Mouse (Mus musculus) lung, postnatal 36 days (tissue): ENCODE data around the gene Elmod3.
"Not testable (repeated sequence)": the region's sequence is repeated elsewhere in the genome, so short reads cannot be mapped to it uniquely, and the experiment has no call there.

Experiments
- DNase-seq: peaks from one replicate; pipeline ENCODE4 v3.0.0; 2022; ENCODE audit warnings: mixed read lengths

Gene Elmod3

DNA sequence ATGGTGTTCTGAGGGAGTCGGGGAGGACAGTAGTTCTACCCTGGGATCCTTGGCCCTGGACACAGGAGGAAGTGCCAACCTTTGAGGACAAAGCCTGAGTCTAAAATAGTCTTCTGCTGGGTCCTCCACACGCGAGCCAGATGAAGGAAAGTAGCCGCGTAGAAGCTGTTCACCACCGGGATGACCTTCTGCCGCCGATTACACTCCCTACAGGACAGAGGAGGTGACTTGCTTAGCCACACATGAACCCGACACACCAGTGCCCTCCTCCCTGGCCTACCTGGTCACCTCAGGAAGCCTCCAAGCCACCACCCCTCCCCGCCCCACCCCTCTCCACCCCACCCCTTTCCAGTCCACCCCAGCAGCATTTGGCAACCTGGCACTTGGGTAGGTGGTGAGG is 29.5 kb downstream of the Elmod3 start:
- DNase-seq, result no peak

GRCm38 (mm10) chr6:72567508-72567907 is 30.7 kb downstream of the Elmod3 start:
- DNase-seq, result no peak

- DNase-seq, result peak; percentile 96
Observed at GRCm38 (mm10) chr6:72566044-72566443, 32.2 kb downstream of the Elmod3 start.

GRCm38 (mm10) chr6:72565506-72565905 is 32.7 kb downstream of the Elmod3 start:
- DNase-seq, result no peak

- no peak for DNase-seq
Observed at GRCm38 (mm10) chr6:72562894-72563293, 35.3 kb downstream of the Elmod3 start.

- no peak for DNase-seq
Observed at GRCm38 (mm10) chr6:72562486-72562885, 35.7 kb downstream of the Elmod3 start.

GRCm38 (mm10) chr6:72560801-72561200 is 37.4 kb downstream of the Elmod3 start:
- DNase-seq, result peak; percentile 38

GRCm38 (mm10) chr6:72553079-72553412 is 45.2 kb downstream of the Elmod3 start:
- DNase-seq, result no peak

DNA sequence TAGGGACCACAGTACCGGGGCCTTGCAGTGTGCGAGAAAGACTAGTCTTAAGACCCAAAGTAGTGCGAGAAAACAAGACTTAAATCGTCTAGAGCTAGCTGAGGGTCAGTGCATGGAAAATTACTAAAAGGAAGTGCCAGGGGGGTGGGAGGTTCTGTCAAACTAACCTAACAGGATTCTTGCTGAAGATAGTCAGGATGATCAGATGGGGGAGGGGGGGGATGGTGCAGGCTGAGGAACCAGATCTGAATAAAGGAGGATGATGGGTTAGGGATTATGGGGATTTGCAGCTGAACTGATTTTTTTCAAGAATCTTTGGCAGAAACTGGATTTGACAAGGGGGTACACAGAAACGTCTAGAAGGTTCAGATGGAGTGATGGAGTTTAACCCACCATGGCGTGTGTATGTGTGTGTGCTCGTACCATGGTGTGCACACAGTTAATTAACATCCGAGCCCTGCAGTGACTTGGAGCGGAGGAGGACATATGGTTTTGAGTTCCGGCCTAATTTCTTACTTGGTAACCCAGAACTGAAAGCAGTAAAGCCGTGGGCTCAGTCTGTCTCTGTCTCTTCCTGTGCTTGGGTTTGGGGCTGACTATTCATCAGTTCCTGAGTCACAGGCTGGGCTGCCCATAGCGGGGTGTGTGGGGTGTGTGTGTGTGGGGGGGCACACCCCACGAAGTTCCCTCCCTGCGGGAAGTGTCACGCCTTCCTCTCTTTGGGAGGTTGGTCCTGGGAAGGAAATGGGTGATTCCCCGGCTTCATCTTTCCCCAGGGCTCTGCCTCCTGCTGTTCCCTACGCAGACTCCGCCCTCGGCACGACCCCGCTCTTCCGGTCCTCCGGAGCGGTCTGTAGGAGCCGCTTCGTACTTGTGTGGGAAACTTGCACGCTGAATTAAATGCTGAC is 45.8 kb downstream of the Elmod3 start:
- peak; percentile 77 for DNase-seq

DNA sequence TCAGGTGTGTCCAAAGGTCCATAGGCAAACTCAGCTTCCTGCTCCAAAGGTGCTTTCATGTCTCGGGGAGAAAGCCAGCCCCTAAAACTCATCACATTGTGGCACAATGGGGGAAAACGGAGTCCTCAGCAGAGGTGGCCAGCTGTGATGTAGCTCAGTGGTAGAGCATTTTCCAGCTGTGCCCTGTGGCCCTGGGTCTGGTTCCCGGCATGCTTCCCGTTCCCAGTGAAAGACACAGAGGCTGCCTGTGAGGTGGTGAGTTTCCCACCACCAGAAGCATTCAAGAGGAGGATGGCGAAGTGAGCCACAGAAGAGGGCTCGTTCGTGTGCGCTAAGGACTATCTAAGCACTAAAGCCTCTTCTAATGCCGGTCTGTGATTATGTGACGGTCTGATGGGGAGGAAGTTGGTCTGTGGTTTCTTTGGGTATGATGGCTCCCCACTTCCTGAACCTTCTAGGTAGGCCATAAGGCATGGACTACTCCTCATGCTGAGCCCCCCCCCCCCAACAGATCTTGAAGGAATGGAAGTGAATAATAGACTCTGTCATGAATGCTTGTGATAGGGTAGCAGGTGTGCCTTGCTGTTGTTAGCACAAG is 47.6 kb downstream of the Elmod3 start:
- no peak for DNase-seq

DNA sequence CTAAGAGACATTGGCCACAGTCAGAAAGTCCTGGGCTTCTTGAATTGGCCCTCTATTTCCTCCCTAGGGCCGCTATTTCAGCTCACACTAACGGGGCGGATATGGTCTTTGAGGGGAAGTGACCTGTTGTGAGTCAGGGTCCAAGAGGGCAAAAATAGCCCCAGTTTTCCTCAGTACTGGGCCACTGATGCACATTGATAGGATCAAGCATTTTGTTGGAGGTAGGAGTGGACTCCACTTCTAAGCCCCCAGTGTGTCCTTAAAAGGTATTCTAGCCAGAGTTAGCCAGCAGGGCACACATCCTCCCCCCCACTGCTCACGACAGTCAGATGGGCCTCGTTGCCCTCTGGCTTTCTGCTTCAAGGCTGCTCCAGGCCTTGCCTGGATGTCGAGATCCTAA is 48.2 kb downstream of the Elmod3 start:
- no peak for DNase-seq

- DNase-seq, result peak; percentile 69
Observed at GRCm38 (mm10) chr6:72549041-72549580, 49.1 kb downstream of the Elmod3 start.

- no peak for DNase-seq
Observed at GRCm38 (mm10) chr6:72547862-72548261, 50.4 kb downstream of the Elmod3 start.

DNA sequence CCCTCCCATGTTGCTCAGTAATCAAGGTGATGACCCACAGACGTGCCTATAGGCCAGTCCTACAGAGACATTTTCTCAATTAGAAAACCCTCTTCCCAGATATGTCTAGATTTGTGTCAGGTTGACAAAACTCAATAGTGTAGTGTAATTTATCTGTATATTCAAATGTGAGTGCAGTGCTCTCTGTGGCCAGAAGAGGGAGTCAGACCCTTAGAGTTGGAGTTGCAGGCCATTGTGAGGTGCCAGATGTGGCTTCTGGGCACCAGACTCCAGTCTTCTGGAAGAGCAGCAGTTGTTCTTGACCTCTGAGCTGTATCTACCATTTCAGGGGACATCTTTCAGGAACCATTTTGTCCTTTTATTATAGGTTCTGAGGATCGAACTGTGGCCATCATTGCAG is 51.1 kb downstream of the Elmod3 start:
- no peak for DNase-seq

GRCm38 (mm10) chr6:72545377-72545776 is 52.8 kb downstream of the Elmod3 start:
- DNase-seq, result no peak

DNA sequence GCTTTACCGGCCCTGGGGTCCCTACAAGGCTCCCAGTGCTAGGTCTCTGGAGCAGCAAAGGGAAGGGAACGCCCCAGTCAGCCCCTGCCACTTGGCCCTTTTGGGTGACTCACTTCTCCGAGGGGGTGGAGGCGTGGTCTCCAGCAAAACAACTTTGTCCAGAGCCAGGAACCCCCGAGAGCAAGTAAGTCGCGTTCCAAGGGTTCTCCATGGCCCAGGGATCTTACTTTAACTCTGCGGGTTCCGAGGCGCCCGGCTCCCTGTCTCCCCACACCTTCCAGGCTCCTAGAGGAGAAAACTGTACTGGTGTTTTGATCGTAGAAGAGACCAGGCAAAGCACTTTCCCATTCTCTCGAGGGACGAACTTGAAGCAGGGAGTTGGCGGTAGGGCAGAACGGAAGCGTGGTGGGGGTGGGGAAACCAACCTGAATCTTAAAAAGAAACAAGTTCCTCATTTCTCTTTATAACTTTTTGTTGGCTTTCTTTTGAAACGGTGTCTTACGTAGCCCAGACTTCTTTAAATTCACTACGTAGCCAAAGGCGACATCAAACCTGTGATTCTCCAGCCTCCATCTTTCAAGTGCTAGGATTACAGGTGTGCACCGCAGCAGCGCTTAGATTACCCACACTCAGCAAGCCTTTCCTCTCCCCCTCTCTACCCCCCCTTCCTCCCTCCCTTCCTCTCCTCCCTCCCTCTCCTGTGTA is 53.8 kb downstream of the Elmod3 start, which contains the start of gene Capg:
Capg (plus strand) TSS at position 109 of the 705 bp plus-strand sequence.
- DNase-seq, result peak; percentile 76

- no peak for DNase-seq
Observed at GRCm38 (mm10) chr6:72543265-72543850, 54.9 kb downstream of the Elmod3 start.

DNA sequence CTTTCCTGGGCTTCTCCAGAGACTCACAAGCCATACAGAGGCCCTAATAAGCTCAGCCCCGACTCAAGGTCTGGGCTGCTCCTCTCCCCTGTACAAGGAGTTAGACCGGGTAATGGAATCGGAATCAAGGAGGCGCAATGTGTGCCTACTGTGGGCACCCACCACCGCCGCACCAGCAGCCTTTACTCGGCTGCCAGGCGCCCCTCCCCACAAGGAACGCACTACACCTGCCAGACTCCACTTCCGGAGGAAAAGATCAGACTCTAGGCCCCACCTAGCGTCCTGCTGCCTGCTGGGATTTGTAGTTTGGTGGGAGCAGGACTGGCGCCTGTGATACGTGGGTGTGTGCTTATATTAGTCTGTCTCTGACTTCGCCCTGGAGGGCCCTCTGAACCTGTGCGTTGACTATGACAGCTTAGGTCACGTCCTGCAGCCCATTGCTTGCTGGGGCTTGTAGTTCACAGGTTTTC is 59.6 kb downstream of the Elmod3 start:
- peak; percentile 95 for DNase-seq

DNA sequence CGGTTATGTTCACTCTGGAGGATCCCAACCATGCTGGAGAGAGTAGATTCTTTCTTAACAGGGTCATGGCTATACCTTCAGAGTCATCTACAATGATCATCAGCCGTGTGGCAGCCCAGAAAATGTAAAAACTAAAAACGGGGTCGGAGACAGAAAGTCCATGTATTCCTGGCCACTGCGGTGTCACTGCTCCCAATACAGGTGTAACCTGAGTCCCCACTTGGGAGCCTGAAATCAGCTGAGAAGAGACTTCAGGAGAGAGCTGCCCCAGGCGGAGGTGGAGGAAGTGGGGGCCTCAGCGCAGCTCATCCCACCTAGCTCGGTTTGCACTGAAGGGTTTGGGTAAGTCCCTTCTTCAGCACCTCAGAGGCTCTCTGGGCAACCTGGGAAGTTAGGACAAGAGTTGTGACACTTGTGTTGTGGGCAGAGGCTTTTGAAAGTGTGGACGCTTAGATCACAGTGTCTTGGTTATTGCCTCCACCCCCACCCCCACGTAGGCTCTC is 60.2 kb downstream of the Elmod3 start:
- no peak for DNase-seq

DNA sequence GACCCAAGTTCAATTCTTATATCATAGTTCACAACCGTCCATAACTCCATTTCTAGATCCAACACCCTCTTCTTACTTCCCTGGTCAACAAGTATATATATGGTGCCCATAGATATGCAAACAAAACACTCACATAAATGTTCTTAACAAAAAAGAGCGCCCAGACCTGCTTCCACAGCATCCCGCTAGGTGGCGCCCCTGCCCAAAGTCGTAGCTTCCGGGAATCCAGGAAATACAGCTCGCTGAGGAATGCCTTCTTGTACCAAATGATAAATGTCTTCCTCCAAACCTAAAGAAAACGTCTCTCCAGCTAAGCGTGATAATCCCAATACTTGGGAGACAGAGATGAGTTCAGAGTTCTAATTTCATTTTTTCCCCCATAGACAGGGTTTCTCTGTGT is 63.0 kb downstream of the Elmod3 start:
- peak; percentile 92 for DNase-seq

DNA sequence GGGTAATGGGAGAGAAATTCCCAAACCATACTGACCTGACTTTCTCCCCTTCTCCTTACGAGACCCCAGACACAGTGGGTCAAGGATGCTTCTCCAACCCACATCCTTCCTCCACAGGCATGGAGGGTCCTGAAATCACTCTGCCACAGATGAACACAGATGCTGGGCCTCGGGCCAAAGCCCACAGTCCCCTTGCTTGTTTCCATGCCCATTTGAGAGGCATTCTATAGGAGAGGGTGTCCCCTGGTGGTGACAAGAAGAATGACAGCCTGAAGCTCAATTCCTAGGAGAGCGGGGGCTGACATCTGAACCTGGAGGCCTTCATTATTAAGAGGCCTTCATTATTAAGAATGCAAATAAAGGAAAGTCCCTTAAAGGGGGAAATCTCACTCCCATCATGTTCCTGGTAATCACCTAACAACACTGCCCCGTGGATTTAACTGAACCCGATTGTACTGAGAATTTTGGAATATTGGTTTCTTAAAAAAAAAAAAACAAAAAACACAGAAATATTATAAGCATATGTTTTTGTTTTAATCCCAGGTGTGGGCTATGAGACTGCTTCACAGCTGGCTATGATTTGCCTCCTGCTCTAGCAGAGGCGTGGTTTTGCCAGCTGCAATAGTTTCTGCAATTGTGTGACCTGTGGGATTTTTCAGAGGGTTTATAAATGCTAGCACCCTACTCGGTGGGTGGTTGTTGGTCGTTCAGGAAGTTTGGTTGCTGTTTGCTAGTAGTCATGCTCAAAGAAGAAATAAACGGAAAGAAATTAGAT is 64.0 kb downstream of the Elmod3 start:
- peak; percentile 66 for DNase-seq

- DNase-seq, result not testable (repeated sequence)
Observed at GRCm38 (mm10) chr6:72533555-72533954, 64.7 kb downstream of the Elmod3 start.
